32 mouse cellular contexts compared by ENCODE assay signal in the genomic region with DNA sequence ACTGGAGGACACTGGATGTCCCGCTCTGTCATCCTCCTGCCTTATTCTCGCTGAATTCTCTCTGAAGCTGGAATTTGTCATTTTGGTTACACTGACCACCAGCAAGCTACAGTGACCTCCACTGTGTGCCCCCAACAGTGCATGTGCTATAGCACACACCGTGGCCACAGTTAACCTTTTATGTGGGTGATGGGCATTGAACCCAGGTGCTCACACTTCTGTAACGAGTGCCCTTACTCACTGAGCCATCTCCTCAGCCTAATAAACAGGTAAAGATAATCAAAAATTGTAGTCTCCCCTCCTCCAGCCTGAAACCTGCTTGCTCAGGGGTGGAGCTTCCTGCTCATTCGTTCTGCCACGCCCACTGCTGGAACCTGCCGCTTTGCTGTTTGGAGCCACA.
"Had no signal": no experiment of that assay in that cellular context is flagged by ENCODE, and none has a peak within 500 bp of the region (broad histone marks: within the 10 kb centered on the region; RNA-seq: fewer than 3 reads in every experiment).

No protein-coding gene starts in this region.

- ATAC-seq: hindbrain, embryonic 16.5 days; hindbrain, postnatal 0 days; inflammation-experienced regulatory T-cells, adult 6 months had no signal

- H3K36me3 ChIP-seq: heart, embryonic 10.5 days; heart, embryonic 12.5 days; heart, embryonic 13.5 days; heart, embryonic 15.5 days; hindbrain, embryonic 10.5 days; hindbrain, embryonic 12.5 days; hindbrain, embryonic 13.5 days; hindbrain, embryonic 15.5 days; kidney, embryonic 15.5 days had no signal

- H3K9ac ChIP-seq: heart, embryonic 12.5 days; heart, embryonic 13.5 days; heart, embryonic 15.5 days; hindbrain, embryonic 12.5 days; hindbrain, embryonic 13.5 days; hindbrain, embryonic 14.5 days; hindbrain, embryonic 15.5 days; kidney, embryonic 15.5 days had no signal

- DNase-seq: heart, postnatal 10 days; heart, postnatal 14 days; heart, postnatal 36 days; kidney, adult 11 months; kidney, adult 18-20 months; kidney, adult 2 months; kidney, adult 8-10 months; kidney, adult 9 months; kidney, postnatal 10 days; kidney, postnatal 14 days; kidney, postnatal 25 days; kidney, postnatal 36 days; kidney, postnatal 4 days; layer of hippocampus, adult 9-11 months; layer of hippocampus, postnatal 36 days had no signal

- H3K27me3 ChIP-seq: heart, embryonic 12.5 days; heart, embryonic 13.5 days; heart, embryonic 15.5 days; hindbrain, embryonic 12.5 days; hindbrain, embryonic 13.5 days; hindbrain, embryonic 15.5 days; kidney, embryonic 15.5 days had no signal

- H3K4me1 ChIP-seq: heart, embryonic 10.5 days; hindbrain, embryonic 10.5 days; hindbrain, embryonic 12.5 days; hindbrain, embryonic 13.5 days; hindbrain, embryonic 15.5 days had no signal

- H3K27ac ChIP-seq: heart, embryonic 10.5 days; heart, embryonic 13.5 days; heart, embryonic 15.5 days; hindbrain, embryonic 10.5 days; hindbrain, embryonic 12.5 days; hindbrain, embryonic 13.5 days; hindbrain, embryonic 14.5 days; hindbrain, embryonic 15.5 days; hindbrain, postnatal 0 days; kidney, embryonic 15.5 days; kidney, postnatal 0 days; layer of hippocampus, adult 2 months; left cerebral cortex, adult 2 months had no signal

- H3K4me3 ChIP-seq: heart, embryonic 10.5 days; heart, embryonic 12.5 days; heart, embryonic 13.5 days; heart, embryonic 15.5 days; hindbrain, embryonic 10.5 days; hindbrain, embryonic 12.5 days; hindbrain, embryonic 13.5 days; hindbrain, embryonic 15.5 days; kidney, embryonic 15.5 days; layer of hippocampus, adult 2 months; left cerebral cortex, adult 2 months had no signal

- H3K9me3 ChIP-seq: heart, embryonic 10.5 days; heart, embryonic 12.5 days; heart, embryonic 13.5 days; heart, embryonic 15.5 days; hindbrain, embryonic 10.5 days; hindbrain, embryonic 12.5 days; hindbrain, embryonic 13.5 days; hindbrain, embryonic 15.5 days; kidney, embryonic 15.5 days had no signal

- H3K4me2 ChIP-seq: heart, embryonic 11.5 days; heart, embryonic 12.5 days; heart, embryonic 13.5 days; heart, embryonic 15.5 days; hindbrain, embryonic 12.5 days; hindbrain, embryonic 13.5 days; hindbrain, embryonic 14.5 days; hindbrain, embryonic 15.5 days; kidney, embryonic 15.5 days had no signal
